Mouse (Mus musculus) forebrain, postnatal 0 days (tissue): ENCODE data around the gene Scyl1. TPM values are rescaled to one million over a fixed set of nuclear protein-coding genes. Genes with fewer than 3 reads are reported as not detected.
A peak's percentile ranks its signal among the peaks of the same experiment; 100 is the strongest.

ENCODE experiments used
- ATAC-seq: fragments of 200-750 bp; cut with Nextera tagmentation; 2 replicates; pipeline ENCODE4 v1.8.0; 2017; ENCODE audit warnings: mild to moderate bottlenecking, moderate library complexity
- DNase-seq: peaks from one replicate; pipeline ENCODE4 v3.0.0-alpha.2; 2015
- H3K27ac ChIP-seq: fragments of 300-500 bp; sonication (generic); 2 replicates; pipeline ENCODE4 v1.5.1; 2014; ENCODE audit warnings: low read depth, mild to moderate bottlenecking, antibody characterized with exemption, low read length, moderate library complexity, mixed read lengths
- H3K27me3 ChIP-seq: fragments of 300-500 bp; sonication (generic); 2 replicates; pipeline ENCODE4 v1.6.1; 2014; ENCODE audit warnings: mild to moderate bottlenecking, low read length, mixed read lengths; ENCODE audit not compliant: insufficient read depth
- H3K36me3 ChIP-seq: fragments of 300-500 bp; sonication (generic); 2 replicates; pipeline ENCODE4 v1.6.1; 2014; ENCODE audit warnings: mild to moderate bottlenecking, moderate library complexity; ENCODE audit not compliant: insufficient read depth
- H3K4me1 ChIP-seq: fragments of 300-500 bp; sonication (generic); 2 replicates; pipeline ENCODE4 v1.6.1; 2014; ENCODE audit warnings: antibody characterized with exemption; ENCODE audit not compliant: insufficient read depth
- H3K4me2 ChIP-seq: fragments of 300-500 bp; sonication (generic); 2 replicates; pipeline ENCODE4 v1.6.1; 2014; ENCODE audit warnings: low read depth, mild to moderate bottlenecking, moderate library complexity
- H3K4me3 ChIP-seq: fragments of 300-500 bp; sonication (generic); 2 replicates; pipeline ENCODE4 v1.5.1; 2014; ENCODE audit warnings: low read depth, low read length, mixed read lengths
- H3K9ac ChIP-seq: fragments of 300-500 bp; sonication (generic); 2 replicates; pipeline ENCODE4 v1.6.1; 2014; ENCODE audit warnings: mild to moderate bottlenecking
- H3K9me3 ChIP-seq: fragments of 300-500 bp; sonication (generic); 2 replicates; pipeline ENCODE4 v1.6.1; 2016; ENCODE audit warnings: low read length
- CTCF ChIP-seq: sonication (generic); IDR thresholded peaks from 2 replicates; pipeline ENCODE4 v1.5.1; 2016; ENCODE audit warnings: antibody characterized with exemption, control low read depth, low read depth
- WGBS: fragments of 180-500 bp; shearing (Covaris S2); extraction: QIAGEN DNeasy Blood & Tissue Kit; methylation state at CpG from one replicate; pipeline ENCODE4 v1.1.7; 2014; 5-methylcytosine and 5-hydroxymethylcytosine counted together
- polyA plus RNA-seq: library from polyadenylated mRNA; unstranded; fragments of >200 nt; fragmentation: Nextera tagmentation; extraction: Ambion mirVana; gene quantifications from 2 replicates; pipeline ENCODE4 v1.2.1, GENCODE M21; 2015
- total RNA-seq: library from RNA; depleted of rRNA; stranded (reverse); fragments of >200 nt; gene quantifications from 2 replicates; pipeline ENCODE4 v1.2.3, GENCODE M21; 2014

Scyl1 gene
- total and polyA plus RNA-seq, 2 experiments from 2014 or later: 68.8 to 98.1 TPM

GRCm38 (mm10) chr19:5808955-5809711, 37.9 kb upstream of the Scyl1 start:
- no peak for DNase-seq
- no peaks in the 10 kb centered on the region for H3K27me3 ChIP-seq
- H3K4me1 ChIP-seq: peaks cover 47% of the 10 kb centered on the region
- no peak overlapping the region for H3K4me3 ChIP-seq
- H3K9ac ChIP-seq: no peak overlapping the region
- H3K9me3 ChIP-seq: no peaks in the 10 kb centered on the region
- peak overlapping the region; percentile 95 for H3K27ac ChIP-seq
- H3K4me2 ChIP-seq: no peak overlapping the region
- TF ChIP-seq CTCF: no peak
- H3K36me3 ChIP-seq: no peaks in the 10 kb centered on the region
- no peak for ATAC-seq
- WGBS: 60% methylated on average over 14 of the region's 14 CpGs

GRCm38 (mm10) chr19:5807740-5808139, 36.5 kb upstream of the Scyl1 start:
- TF ChIP-seq CTCF: no peak
- WGBS: 73% methylated on average over 2 of the region's 3 CpGs
- H3K4me3 ChIP-seq: no peak overlapping the region
- no peak overlapping the region for H3K9ac ChIP-seq
- peaks cover 45% of the 10 kb centered on the region for H3K4me1 ChIP-seq
- no peak overlapping the region for H3K4me2 ChIP-seq
- H3K27ac ChIP-seq: no peak overlapping the region
- no peaks in the 10 kb centered on the region for H3K36me3 ChIP-seq
- no peaks in the 10 kb centered on the region for H3K9me3 ChIP-seq
- ATAC-seq (no peak), DNase-seq (no peak)
- H3K27me3 ChIP-seq: no peaks in the 10 kb centered on the region

- Histone ChIP-seq H3K4me2 (no peak overlapping the region), H3K36me3 (no peaks in the 10 kb centered on the region), H3K4me3 (no peak overlapping the region), H3K9ac (no peak overlapping the region), H3K27me3 (no peaks in the 10 kb centered on the region), H3K27ac (peak overlapping the region; percentile 45; the same call in 1 of the 2 replicates), H3K9me3 (no peaks in the 10 kb centered on the region), H3K4me1 (peaks cover 39% of the 10 kb centered on the region)
- DNase-seq (no peak), ATAC-seq (no peak)
- WGBS: 27% methylated on average over 6 of the region's 6 CpGs
- TF ChIP-seq CTCF: no peak
Observed at GRCm38 (mm10) chr19:5806809-5807205, 35.6 kb upstream of the Scyl1 start.

- DNase-seq (no peak), ATAC-seq (no peak)
- 8% methylated on average over 8 of the region's 8 CpGs for WGBS
- Histone ChIP-seq H3K36me3 (no peaks in the 10 kb centered on the region), H3K9ac (no peak overlapping the region), H3K4me2 (no peak overlapping the region), H3K27me3 (no peaks in the 10 kb centered on the region), H3K4me3 (no peak overlapping the region), H3K9me3 (no peaks in the 10 kb centered on the region), H3K27ac (peak overlapping the region; percentile 70), H3K4me1 (peaks cover 33% of the 10 kb centered on the region)
- TF ChIP-seq CTCF: no peak
Observed at GRCm38 (mm10) chr19:5806051-5806808, 35.0 kb upstream of the Scyl1 start.

GRCm38 (mm10) chr19:5804371-5804899, 33.2 kb upstream of the Scyl1 start:
- Histone ChIP-seq H3K4me2 (peak overlapping the region; percentile 98), H3K27ac (peak overlapping the region; percentile 100), H3K27me3 (no peaks in the 10 kb centered on the region), H3K36me3 (no peaks in the 10 kb centered on the region), H3K9ac (peak overlapping the region; percentile 57), H3K4me1 (peaks cover 16% of the 10 kb centered on the region), H3K9me3 (no peaks in the 10 kb centered on the region), H3K4me3 (no peak overlapping the region)
- DNase-seq (no peak), ATAC-seq (no peak)
- WGBS: 28% methylated on average over 8 of the region's 8 CpGs
- no peak for TF ChIP-seq CTCF

- WGBS: under 1% methylated on average over 16 of the region's 16 CpGs
- Histone ChIP-seq H3K4me3 (peak overlapping the region; percentile 86), H3K4me2 (peak overlapping the region; percentile 98), H3K36me3 (no peaks in the 10 kb centered on the region), H3K9ac (peak overlapping the region; percentile 57), H3K9me3 (no peaks in the 10 kb centered on the region), H3K27ac (peak overlapping the region; percentile 100), H3K27me3 (no peaks in the 10 kb centered on the region), H3K4me1 (peaks cover 16% of the 10 kb centered on the region)
- TF ChIP-seq CTCF: peak; percentile 7; the same call in 1 of the 2 replicates
- no peak for DNase-seq
- ATAC-seq: peak; percentile 44
Observed at GRCm38 (mm10) chr19:5803881-5804279, 32.7 kb upstream of the Scyl1 start.
